Mouse (Mus musculus): ENCODE measurements at regions not wholly inside any gene's neighbourhood (a gene's known extent, or its start where the extent isn't known, plus 50 kb on each side); places are given as distances from the start of the nearest gene placed in this dataset.

GRCm38 (mm10) chr15:68014605-68015305, 1514.0 kb upstream of the Lrrc6 start:
- WGBS = 54% methylated on average over 2 of the region's 2 CpGs
- Histone ChIP-seq H3K27me3 (replicated peaks; ENCODE audit: control insufficient read depth, insufficient read depth, low read length) (no peaks in the 10 kb centered on the region), H3K4me2 (no peak overlapping the region), H3K4me3 (ENCODE audit: low read depth, low read length) (no peak overlapping the region), H3K9me3 (ENCODE audit: control insufficient read depth, low read length) (no peaks in the 10 kb centered on the region), H3K9ac (ENCODE audit: low read depth, low read length) (no peak overlapping the region), H3K27ac (ENCODE audit: low read depth, low read length) (no peak overlapping the region), H3K4me1 (replicated peaks; ENCODE audit: control insufficient read depth, insufficient read depth, low read length) (no peaks in the 10 kb centered on the region), H3K36me3 (ENCODE audit: control insufficient read depth, insufficient read depth, low read length) (no peaks in the 10 kb centered on the region)
- ATAC-seq (replicated peaks; ENCODE audit: low FRiP score) (no peak), DNase-seq (ENCODE audit: low spot score) (no peak)

DNA sequence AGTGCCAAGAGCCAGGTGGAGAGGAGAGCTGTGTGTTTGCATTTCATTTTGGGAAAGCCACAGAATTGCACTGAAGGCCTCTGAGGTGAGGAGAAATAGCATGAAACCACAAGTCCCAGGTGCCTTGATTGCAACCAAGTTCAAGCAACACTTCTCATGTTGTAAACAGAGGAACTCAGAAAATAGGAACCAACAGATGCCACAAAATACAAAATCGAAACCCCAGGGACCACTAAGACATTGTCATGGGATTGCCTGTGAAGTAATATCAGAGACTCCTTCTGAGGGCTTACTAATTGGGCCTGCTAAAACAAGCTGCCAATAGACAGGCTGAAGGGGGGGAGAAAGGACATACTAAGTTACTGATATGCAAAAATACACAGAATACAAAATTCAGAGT, 1510.5 kb upstream of the Lrrc6 start:
- Histone ChIP-seq H3K4me1 (replicated peaks; ENCODE audit: control insufficient read depth, insufficient read depth, low read length) (no peaks in the 10 kb centered on the region), H3K27me3 (replicated peaks; ENCODE audit: control insufficient read depth, insufficient read depth, low read length) (no peaks in the 10 kb centered on the region)
- WGBS = 65% methylated on average over 1 of the region's 1 CpGs

DNA sequence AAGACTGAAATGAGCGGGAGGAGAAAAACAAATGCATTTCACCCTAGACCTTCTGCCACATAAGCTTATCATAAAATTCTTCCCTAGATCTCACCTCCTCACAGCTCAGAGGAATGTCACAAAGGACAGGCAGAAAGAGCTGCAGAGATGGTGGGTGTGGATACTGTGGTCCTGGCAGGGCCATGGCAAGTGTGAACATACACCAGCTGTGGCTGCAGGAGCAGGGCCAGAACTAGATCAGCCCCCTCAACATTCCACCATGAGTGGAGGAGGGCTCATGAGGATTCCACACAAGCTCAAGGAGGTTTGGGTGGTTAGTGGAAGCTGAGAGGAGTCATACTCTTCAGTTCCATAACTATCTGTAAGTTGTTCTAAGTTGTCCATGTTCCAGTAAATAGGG, 1509.5 kb upstream of the Lrrc6 start:
- Histone ChIP-seq H3K4me3 (ENCODE audit: low read depth, low read length) (no peak overlapping the region), H3K27me3 (replicated peaks; ENCODE audit: control insufficient read depth, insufficient read depth, low read length) (no peaks in the 10 kb centered on the region), H3K9ac (ENCODE audit: low read depth, low read length) (no peak overlapping the region), H3K4me2 (no peak overlapping the region), H3K27ac (ENCODE audit: low read depth, low read length) (no peak overlapping the region), H3K9me3 (ENCODE audit: control insufficient read depth, low read length) (no peaks in the 10 kb centered on the region), H3K36me3 (ENCODE audit: control insufficient read depth, insufficient read depth, low read length) (no peaks in the 10 kb centered on the region), H3K4me1 (replicated peaks; ENCODE audit: control insufficient read depth, insufficient read depth, low read length) (no peaks in the 10 kb centered on the region)
- WGBS = 83% methylated on average over 1 of the region's 1 CpGs
- DNase-seq (ENCODE audit: low spot score) (no peak), ATAC-seq (replicated peaks; ENCODE audit: low FRiP score) (no peak)

More for the DNA sequence above, 1510.5 kb upstream of the Lrrc6 start:
- Histone ChIP-seq H3K4me3 (ENCODE audit: low read depth, low read length) (no peak overlapping the region), H3K9ac (ENCODE audit: low read depth, low read length) (no peak overlapping the region), H3K36me3 (ENCODE audit: control insufficient read depth, insufficient read depth, low read length) (no peaks in the 10 kb centered on the region), H3K4me2 (no peak overlapping the region), H3K9me3 (ENCODE audit: control insufficient read depth, low read length) (no peaks in the 10 kb centered on the region), H3K27ac (ENCODE audit: low read depth, low read length) (no peak overlapping the region)
- no peak for ATAC-seq (replicated peaks; ENCODE audit: low FRiP score)
- DNase-seq (ENCODE audit: low spot score) = no peak

DNA sequence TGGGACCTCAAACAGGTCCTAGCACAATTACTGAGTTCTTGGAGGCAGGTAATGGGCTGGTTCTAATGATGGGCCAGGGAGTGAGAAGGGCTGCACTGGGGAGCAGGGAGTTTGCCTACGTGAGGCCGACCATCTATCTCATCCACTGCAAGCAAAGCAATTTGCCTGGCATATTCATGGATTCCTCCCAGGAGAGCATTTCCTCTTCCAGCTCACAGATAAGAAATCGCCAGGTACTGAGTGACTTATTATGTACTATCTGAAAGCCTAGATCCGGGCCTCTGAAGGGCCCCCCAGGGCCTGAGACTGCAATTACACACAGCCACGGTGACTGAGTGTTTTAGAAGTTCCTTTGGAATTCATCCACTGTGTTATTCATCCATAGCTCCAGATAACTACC, 1504.1 kb upstream of the Lrrc6 start:
- no peaks in the 10 kb centered on the region for H3K4me1 ChIP-seq (replicated peaks; ENCODE audit: control insufficient read depth, insufficient read depth, low read length)
- ATAC-seq (replicated peaks; ENCODE audit: low FRiP score) = no peak
- WGBS = 52% methylated on average over 5 of the region's 5 CpGs
- no peaks in the 10 kb centered on the region for H3K27me3 ChIP-seq (replicated peaks; ENCODE audit: control insufficient read depth, insufficient read depth, low read length)
- no peak overlapping the region for H3K4me3 ChIP-seq (ENCODE audit: low read depth, low read length)
- H3K36me3 ChIP-seq (ENCODE audit: control insufficient read depth, insufficient read depth, low read length) = no peaks in the 10 kb centered on the region
- no peak overlapping the region for H3K9ac ChIP-seq (ENCODE audit: low read depth, low read length)
- H3K4me2 ChIP-seq = no peak overlapping the region
- no peak overlapping the region for H3K27ac ChIP-seq (ENCODE audit: low read depth, low read length)
- H3K9me3 ChIP-seq (ENCODE audit: control insufficient read depth, low read length) = no peaks in the 10 kb centered on the region
- no peak for DNase-seq (ENCODE audit: low spot score)

DNA sequence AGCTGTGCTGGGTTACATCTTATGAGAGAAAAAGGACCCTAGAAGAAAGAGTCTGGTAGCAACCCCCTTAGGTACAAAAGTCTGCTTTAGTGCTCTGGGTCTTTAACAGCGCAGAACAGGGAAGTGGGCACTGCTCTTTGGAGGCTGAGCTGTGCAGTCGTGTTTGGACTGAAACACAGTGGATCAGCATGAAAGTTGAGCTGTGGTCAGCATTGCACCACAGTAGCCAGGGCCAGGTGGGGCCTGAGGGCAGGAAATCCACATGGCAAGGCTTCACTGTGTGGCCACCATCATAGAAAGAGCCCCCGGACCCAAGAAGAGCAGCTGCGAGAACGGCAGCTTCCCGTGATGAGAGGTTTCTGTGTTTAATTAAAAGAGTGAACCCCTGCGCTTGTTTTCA, 1495.8 kb upstream of the Lrrc6 start:
- H3K27me3 ChIP-seq (replicated peaks; ENCODE audit: control insufficient read depth, insufficient read depth, low read length) = no peaks in the 10 kb centered on the region
- H3K9ac ChIP-seq (ENCODE audit: low read depth, low read length) = no peak overlapping the region
- H3K36me3 ChIP-seq (ENCODE audit: control insufficient read depth, insufficient read depth, low read length) = no peaks in the 10 kb centered on the region
- whole genome bisulfite sequencing = 73% methylated on average over 7 of the region's 7 CpGs
- no peak overlapping the region for H3K4me2 ChIP-seq
- no peaks in the 10 kb centered on the region for H3K9me3 ChIP-seq (ENCODE audit: control insufficient read depth, low read length)
- H3K27ac ChIP-seq (ENCODE audit: low read depth, low read length) = no peak overlapping the region
- no peaks in the 10 kb centered on the region for H3K4me1 ChIP-seq (replicated peaks; ENCODE audit: control insufficient read depth, insufficient read depth, low read length)
- DNase-seq (ENCODE audit: low spot score) (no peak), ATAC-seq (replicated peaks; ENCODE audit: low FRiP score) (no peak)
- H3K4me3 ChIP-seq (ENCODE audit: low read depth, low read length) = no peak overlapping the region

- H3K4me1 ChIP-seq (replicated peaks; ENCODE audit: control insufficient read depth, insufficient read depth, low read length) = no peaks in the 10 kb centered on the region
These were observed 1488.9 kb upstream of the Lrrc6 start for GRCm38 (mm10) chr15:67989428-67990272.

GRCm38 (mm10) chr15:67987941-67988340, 1487.2 kb upstream of the Lrrc6 start:
- no peak overlapping the region for H3K4me2 ChIP-seq
- no peak overlapping the region for H3K27ac ChIP-seq (ENCODE audit: low read depth, low read length)
- ATAC-seq (replicated peaks; ENCODE audit: low FRiP score) (no peak), DNase-seq (ENCODE audit: low spot score) (no peak)
- no peaks in the 10 kb centered on the region for H3K36me3 ChIP-seq (ENCODE audit: control insufficient read depth, insufficient read depth, low read length)
- H3K4me1 ChIP-seq (replicated peaks; ENCODE audit: control insufficient read depth, insufficient read depth, low read length) = no peaks in the 10 kb centered on the region
- H3K4me3 ChIP-seq (ENCODE audit: low read depth, low read length) = no peak overlapping the region
- H3K9ac ChIP-seq (ENCODE audit: low read depth, low read length) = no peak overlapping the region
- H3K27me3 ChIP-seq (replicated peaks; ENCODE audit: control insufficient read depth, insufficient read depth, low read length) = no peaks in the 10 kb centered on the region
- WGBS = 91% methylated on average over 4 of the region's 4 CpGs
- no peaks in the 10 kb centered on the region for H3K9me3 ChIP-seq (ENCODE audit: control insufficient read depth, low read length)

More at GRCm38 (mm10) chr15:67989428-67990272, 1488.9 kb upstream of the Lrrc6 start:
- no peak overlapping the region for H3K4me2 ChIP-seq
- 83% methylated on average over 5 of the region's 5 CpGs for WGBS
- no peak overlapping the region for H3K27ac ChIP-seq (ENCODE audit: low read depth, low read length)
- H3K27me3 ChIP-seq (replicated peaks; ENCODE audit: control insufficient read depth, insufficient read depth, low read length) = no peaks in the 10 kb centered on the region
- DNase-seq (ENCODE audit: low spot score) (no peak), ATAC-seq (replicated peaks; ENCODE audit: low FRiP score) (no peak)
- H3K9me3 ChIP-seq (ENCODE audit: control insufficient read depth, low read length) = no peaks in the 10 kb centered on the region
- H3K36me3 ChIP-seq (ENCODE audit: control insufficient read depth, insufficient read depth, low read length) = no peaks in the 10 kb centered on the region
- H3K4me3 ChIP-seq (ENCODE audit: low read depth, low read length) = no peak overlapping the region
- no peak overlapping the region for H3K9ac ChIP-seq (ENCODE audit: low read depth, low read length)

- Histone ChIP-seq H3K4me3 (ENCODE audit: low read depth, low read length) (no peak overlapping the region), H3K4me2 (no peak overlapping the region), H3K9me3 (ENCODE audit: control insufficient read depth, low read length) (no peaks in the 10 kb centered on the region), H3K27me3 (replicated peaks; ENCODE audit: control insufficient read depth, insufficient read depth, low read length) (no peaks in the 10 kb centered on the region), H3K4me1 (replicated peaks; ENCODE audit: control insufficient read depth, insufficient read depth, low read length) (no peaks in the 10 kb centered on the region), H3K9ac (ENCODE audit: low read depth, low read length) (no peak overlapping the region), H3K36me3 (ENCODE audit: control insufficient read depth, insufficient read depth, low read length) (no peaks in the 10 kb centered on the region), H3K27ac (ENCODE audit: low read depth, low read length) (no peak overlapping the region)
- no peak for ATAC-seq (replicated peaks; ENCODE audit: low FRiP score)
- DNase-seq (ENCODE audit: low spot score) = no peak
- 11% methylated on average over 1 of the region's 1 CpGs for WGBS
These were observed 1482.5 kb upstream of the Lrrc6 start for GRCm38 (mm10) chr15:67983253-67983652.

DNA sequence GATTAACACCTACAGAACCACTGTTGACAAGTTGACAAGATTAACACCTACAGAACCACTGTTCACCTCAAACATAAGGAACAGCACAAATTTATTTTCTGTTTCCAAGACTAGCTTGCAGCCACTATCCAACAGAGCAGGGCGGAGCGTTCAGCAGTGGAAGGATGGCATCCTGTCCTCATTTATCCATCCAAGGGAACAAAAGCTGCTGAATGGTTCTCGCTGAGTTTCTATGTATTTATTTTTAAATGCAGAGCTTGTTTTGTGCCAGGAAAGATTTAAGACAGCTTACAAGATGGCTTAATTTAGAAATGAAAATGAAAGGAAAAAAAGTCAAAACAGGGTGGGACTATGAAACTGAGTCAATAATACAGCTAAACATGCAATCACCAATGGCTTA, 1481.2 kb upstream of the Lrrc6 start:
- H3K27ac ChIP-seq (ENCODE audit: low read depth, low read length) = no peak overlapping the region
- no peak overlapping the region for H3K9ac ChIP-seq (ENCODE audit: low read depth, low read length)
- no peak overlapping the region for H3K4me2 ChIP-seq
- no peaks in the 10 kb centered on the region for H3K36me3 ChIP-seq (ENCODE audit: control insufficient read depth, insufficient read depth, low read length)
- 87% methylated on average over 3 of the region's 3 CpGs for WGBS
- no peak for DNase-seq (ENCODE audit: low spot score)
- no peak for ATAC-seq (replicated peaks; ENCODE audit: low FRiP score)
- no peak overlapping the region for H3K4me3 ChIP-seq (ENCODE audit: low read depth, low read length)
- no peaks in the 10 kb centered on the region for H3K4me1 ChIP-seq (replicated peaks; ENCODE audit: control insufficient read depth, insufficient read depth, low read length)
- H3K27me3 ChIP-seq (replicated peaks; ENCODE audit: control insufficient read depth, insufficient read depth, low read length) = no peaks in the 10 kb centered on the region
- H3K9me3 ChIP-seq (ENCODE audit: control insufficient read depth, low read length) = no peaks in the 10 kb centered on the region
